Mouse (Mus musculus) limb, embryonic 10.5 days (tissue): ENCODE data around the gene Usp45. TPM values are rescaled to one million over a fixed set of nuclear protein-coding genes. Genes with fewer than 3 reads are reported as not detected.
"Not testable (repeated sequence)": the region's sequence is repeated elsewhere in the genome, so short reads cannot be mapped to it uniquely, and the experiment has no call there.

Source experiments
- DNase-seq: peaks from one replicate; pipeline ENCODE4 v3.0.0-alpha.2; 2017; ENCODE audit warnings: low spot score
- H3K27ac ChIP-seq: fragments of 300-500 bp; sonication (generic); 2 replicates; pipeline ENCODE4 v1.5.1; 2016; ENCODE audit warnings: mild to moderate bottlenecking
- H3K27me3 ChIP-seq: fragments of 300-500 bp; sonication (generic); 2 replicates; pipeline ENCODE4 v1.6.1; 2016; ENCODE audit warnings: low read depth, mild to moderate bottlenecking; ENCODE audit not compliant: poor library complexity, severe bottlenecking
- H3K36me3 ChIP-seq: fragments of 300-500 bp; sonication (generic); 2 replicates; pipeline ENCODE4 v1.6.1; 2016; ENCODE audit warnings: mild to moderate bottlenecking, moderate library complexity
- H3K4me1 ChIP-seq: fragments of 300-500 bp; sonication (generic); 2 replicates; pipeline ENCODE4 v1.6.1; 2016
- H3K4me3 ChIP-seq: fragments of 300-500 bp; sonication (generic); 2 replicates; pipeline ENCODE4 v1.5.1; 2016; ENCODE audit warnings: mild to moderate bottlenecking, moderate library complexity
- H3K9me3 ChIP-seq: fragments of 300-500 bp; sonication (generic); replicated peaks from 2 replicates; pipeline ENCODE4 v1.6.1; 2016; ENCODE audit warnings: mild to moderate bottlenecking
- WGBS: fragments of 180-500 bp; shearing (Covaris S2); methylation state at CpG from one replicate; pipeline ENCODE4 v1.1.7; 2016; 5-methylcytosine and 5-hydroxymethylcytosine counted together
- polyA plus RNA-seq: library from polyadenylated mRNA; unstranded; fragments of >200 nt; fragmentation: Nextera tagmentation; extraction: Ambion mirVana; gene quantifications from 2 replicates; pipeline ENCODE4 v1.2.1, GENCODE M21; 2016

The Usp45 gene
- 9.1 and 12.4 TPM in 2 replicates for polyA plus RNA-seq

- no peaks in the 10 kb centered on the region for H3K27me3 ChIP-seq
- peak; percentile 77 for DNase-seq
- peak within 1 kb of the TSS; percentile 68 for H3K27ac ChIP-seq
- H3K4me1 ChIP-seq = peaks cover 5% of the 10 kb centered on the region; the same call in 1 of the 2 replicates
- peak within 1 kb of the TSS; percentile 70 for H3K4me3 ChIP-seq
- H3K9me3 ChIP-seq = no peaks in the 10 kb centered on the region
- H3K36me3 ChIP-seq = no peaks in the 10 kb centered on the region
- WGBS = 1% methylated on average over 17 of the region's 17 CpGs
These were observed at the start of gene Usp45, which contains the start of gene Tstd3 for GRCm38 (mm10) chr4:21766863-21767304. Gene Usp45, plus strand, starts transcription at chr4:21767156. Gene Tstd3, minus strand, starts transcription at chr4:21767212.

- H3K4me3 ChIP-seq = no peak overlapping the region
- no peak for DNase-seq
- H3K27ac ChIP-seq = no peak overlapping the region
- no peaks in the 10 kb centered on the region for H3K9me3 ChIP-seq
- H3K27me3 ChIP-seq = no peaks in the 10 kb centered on the region
- H3K4me1 ChIP-seq = no peaks in the 10 kb centered on the region
- no peaks in the 10 kb centered on the region for H3K36me3 ChIP-seq
- 71% methylated on average over 7 of the region's 7 CpGs for WGBS
These were observed 44.1 kb upstream of the Usp45 start for GRCm38 (mm10) chr4:21722752-21723334.

- peaks cover 6% of the 10 kb centered on the region for H3K4me1 ChIP-seq
- H3K9me3 ChIP-seq = no peaks in the 10 kb centered on the region
- DNase-seq = peak; percentile 38
- H3K27ac ChIP-seq = peak overlapping the region; percentile 87
- peak overlapping the region; percentile 66 for H3K4me3 ChIP-seq
- WGBS = 2% methylated on average over 22 of the region's 22 CpGs
- no peaks in the 10 kb centered on the region for H3K27me3 ChIP-seq
- peaks cover 3% of the 10 kb centered on the region; the same call in 1 of the 2 replicates for H3K36me3 ChIP-seq
These were observed 39.9 kb upstream of the Usp45 start for GRCm38 (mm10) chr4:21726912-21727614.

GRCm38 (mm10) chr4:21727615-21728165, 39.3 kb upstream of the Usp45 start, which contains the start of gene Ccnc:
Gene Ccnc, plus strand, starts transcription at chr4:21727701.
- Histone ChIP-seq H3K36me3 (peaks cover 4% of the 10 kb centered on the region), H3K4me3 (peak within 1 kb of the TSS; percentile 66), H3K27ac (peak within 1 kb of the TSS; percentile 87), H3K9me3 (no peaks in the 10 kb centered on the region), H3K4me1 (peaks cover 6% of the 10 kb centered on the region), H3K27me3 (no peaks in the 10 kb centered on the region)
- DNase-seq = peak; percentile 93
- WGBS = under 1% methylated on average over 37 of the region's 37 CpGs

GRCm38 (mm10) chr4:21739169-21739568, 27.8 kb upstream of the Usp45 start:
- DNase-seq = no peak
- Histone ChIP-seq H3K4me1 (no peaks in the 10 kb centered on the region), H3K27me3 (no peaks in the 10 kb centered on the region), H3K27ac (no peak overlapping the region), H3K9me3 (no peaks in the 10 kb centered on the region), H3K4me3 (no peak overlapping the region), H3K36me3 (peaks cover 67% of the 10 kb centered on the region)
- WGBS = 93% methylated on average over 4 of the region's 4 CpGs

- 93% methylated on average over 8 of the region's 8 CpGs for WGBS
- peaks cover 51% of the 10 kb centered on the region for H3K36me3 ChIP-seq
- not testable (repeated sequence) for H3K4me1 ChIP-seq, H3K27me3 ChIP-seq, H3K27ac ChIP-seq, H3K9me3 ChIP-seq, DNase-seq, H3K4me3 ChIP-seq
These were observed 22.8 kb upstream of the Usp45 start for GRCm38 (mm10) chr4:21744142-21744541.

GRCm38 (mm10) chr4:21745723-21746122, 21.2 kb upstream of the Usp45 start:
- Histone ChIP-seq H3K27me3 (no peaks in the 10 kb centered on the region), H3K27ac (no peak overlapping the region), H3K4me1 (no peaks in the 10 kb centered on the region), H3K9me3 (no peaks in the 10 kb centered on the region), H3K4me3 (no peak overlapping the region), H3K36me3 (peaks cover 42% of the 10 kb centered on the region)
- DNase-seq = no peak
- 85% methylated on average over 5 of the region's 5 CpGs for WGBS

- Histone ChIP-seq H3K9me3 (no peaks in the 10 kb centered on the region), H3K4me1 (no peaks in the 10 kb centered on the region), H3K27ac (no peak overlapping the region), H3K36me3 (peaks cover 15% of the 10 kb centered on the region), H3K4me3 (no peak overlapping the region), H3K27me3 (no peaks in the 10 kb centered on the region)
- WGBS = 68% methylated on average over 4 of the region's 4 CpGs
- no peak for DNase-seq
These were observed 11.7 kb upstream of the Usp45 start for GRCm38 (mm10) chr4:21755123-21755789.

- WGBS = 51% methylated on average over 1 of the region's 1 CpGs
- H3K27ac ChIP-seq = no peak overlapping the region
- DNase-seq = no peak
- no peaks in the 10 kb centered on the region for H3K27me3 ChIP-seq
- H3K9me3 ChIP-seq = no peaks in the 10 kb centered on the region
- H3K36me3 ChIP-seq = peaks cover 9% of the 10 kb centered on the region
- H3K4me3 ChIP-seq = no peak overlapping the region
- H3K4me1 ChIP-seq = no peaks in the 10 kb centered on the region
These were observed 8.1 kb upstream of the Usp45 start for GRCm38 (mm10) chr4:21758860-21759259.

- Histone ChIP-seq H3K36me3 (peaks cover 9% of the 10 kb centered on the region), H3K27ac (no peak overlapping the region), H3K4me3 (no peak overlapping the region), H3K9me3 (no peaks in the 10 kb centered on the region), H3K27me3 (no peaks in the 10 kb centered on the region), H3K4me1 (peaks cover 5% of the 10 kb centered on the region; the same call in 1 of the 2 replicates)
- WGBS = 93% methylated on average over 9 of the region's 9 CpGs
- DNase-seq = no peak
These were observed 5.4 kb upstream of the Usp45 start for GRCm38 (mm10) chr4:21761416-21762160.

- no peak for DNase-seq
- Histone ChIP-seq H3K9me3 (no peaks in the 10 kb centered on the region), H3K4me1 (peaks cover 5% of the 10 kb centered on the region; the same call in 1 of the 2 replicates), H3K27me3 (no peaks in the 10 kb centered on the region), H3K36me3 (peaks cover 8% of the 10 kb centered on the region), H3K4me3 (no peak overlapping the region), H3K27ac (no peak overlapping the region)
- WGBS = 80% methylated on average over 4 of the region's 4 CpGs
These were observed 3.1 kb upstream of the Usp45 start for GRCm38 (mm10) chr4:21763827-21764226.

GRCm38 (mm10) chr4:21766171-21766862, 639 bp upstream of the Usp45 start:
- no peak for DNase-seq
- no peaks in the 10 kb centered on the region for H3K27me3 ChIP-seq
- peaks cover 5% of the 10 kb centered on the region; the same call in 1 of the 2 replicates for H3K4me1 ChIP-seq
- no peaks in the 10 kb centered on the region for H3K9me3 ChIP-seq
- H3K4me3 ChIP-seq = peak overlapping the region; percentile 70
- H3K27ac ChIP-seq = peak overlapping the region; percentile 68
- H3K36me3 ChIP-seq = no peaks in the 10 kb centered on the region
- 26% methylated on average over 14 of the region's 14 CpGs for WGBS
